Mouse (Mus musculus) embryonic facial prominence, embryonic 11.5 days (tissue): ENCODE measurements around the gene Gm12216. TPM values are rescaled to one million over a fixed set of nuclear protein-coding genes. Genes with fewer than 3 reads are reported as not detected.

ENCODE experiments used
- ATAC-seq: fragments of 200-750 bp; cut with Nextera tagmentation; replicated peaks from 2 replicates; pipeline ENCODE4 v1.8.0; 2017; ENCODE audit warnings: low read depth; ENCODE audit not compliant: insufficient number of reproducible peaks, low FRiP score, low TSS enrichment
- DNase-seq: peaks from one replicate; pipeline ENCODE4 v3.0.0-alpha.2; 2015; ENCODE audit warnings: low spot score
- H3K27ac ChIP-seq: fragments of 300-500 bp; sonication (generic); replicated peaks from 2 replicates; pipeline ENCODE4 v1.5.1; 2014; ENCODE audit warnings: mild to moderate bottlenecking, low read depth, low read length, control low read depth
- H3K27me3 ChIP-seq: fragments of 300-500 bp; sonication (generic); 2 replicates; pipeline ENCODE4 v1.6.1; 2014; ENCODE audit warnings: mild to moderate bottlenecking, low read length, moderate library complexity, mixed read lengths; ENCODE audit not compliant: control insufficient read depth, insufficient read depth
- H3K36me3 ChIP-seq: fragments of 300-500 bp; sonication (generic); replicated peaks from 2 replicates; pipeline ENCODE4 v1.6.1; 2014; ENCODE audit warnings: low read depth, mild to moderate bottlenecking, low read length, moderate library complexity, mixed read lengths; ENCODE audit not compliant: control insufficient read depth, insufficient read depth
- H3K4me1 ChIP-seq: fragments of 300-500 bp; sonication (generic); 2 replicates; pipeline ENCODE4 v1.6.1; 2014; ENCODE audit warnings: low read length, mixed read lengths; ENCODE audit not compliant: control insufficient read depth, insufficient read depth
- H3K4me2 ChIP-seq: fragments of 300-500 bp; sonication (generic); 2 replicates; pipeline ENCODE4 v1.6.1; 2014; ENCODE audit warnings: low read depth, mild to moderate bottlenecking, control low read depth, low read length, moderate library complexity
- H3K4me3 ChIP-seq: fragments of 300-500 bp; sonication (generic); 2 replicates; pipeline ENCODE4 v1.5.1; 2014; ENCODE audit warnings: low read depth, low read length, control low read depth
- H3K9ac ChIP-seq: fragments of 300-500 bp; sonication (generic); replicated peaks from 2 replicates; pipeline ENCODE4 v1.6.1; 2014; ENCODE audit warnings: mild to moderate bottlenecking, control low read depth, low read length
- H3K9me3 ChIP-seq: fragments of 300-500 bp; sonication (generic); replicated peaks from 2 replicates; pipeline ENCODE4 v1.6.1; 2016; ENCODE audit warnings: mild to moderate bottlenecking, low read length, inconsistent platforms, mixed read lengths; ENCODE audit not compliant: control insufficient read depth
- WGBS: fragments of 180-500 bp; shearing (Covaris S2); extraction: QIAGEN DNeasy Blood & Tissue Kit; methylation state at CpG from one replicate; pipeline ENCODE4 v1.1.7; 2014; 5-methylcytosine and 5-hydroxymethylcytosine counted together
- microRNA-seq: library from miRNA; unstranded; fragments of <30 nt; microRNA quantifications from one replicate; pipeline ENCODE4, GENCODE M21; 2016; ENCODE audit warnings: borderline number of aligned reads
- polyA plus RNA-seq: library from polyadenylated mRNA; unstranded; fragments of >200 nt; fragmentation: Nextera tagmentation; extraction: Ambion mirVana; gene quantifications from 2 replicates; pipeline ENCODE4 v1.2.1, GENCODE M21; 2014

Gm12216 gene
- polyA plus RNA-seq, 1 experiment from 2014 or later: not detected

- Histone ChIP-seq H3K36me3 (no peaks in the 10 kb centered on the region), H3K4me2 (no peak overlapping the region), H3K27me3 (no peaks in the 10 kb centered on the region), H3K9me3 (no peaks in the 10 kb centered on the region), H3K4me3 (no peak overlapping the region), H3K9ac (no peak overlapping the region), H3K27ac (no peak overlapping the region), H3K4me1 (no peaks in the 10 kb centered on the region)
- DNase-seq (no peak), ATAC-seq (no peak)
- 75% methylated on average over 2 of the region's 2 CpGs for WGBS
Observed at GRCm38 (mm10) chr11:53734431-53734830, 124.6 kb downstream of the Gm12216 start.

- no peak for ATAC-seq
- WGBS: 89% methylated on average over 7 of the region's 7 CpGs
- H3K4me3 ChIP-seq: no peak overlapping the region
- H3K9me3 ChIP-seq: no peaks in the 10 kb centered on the region
- no peak overlapping the region for H3K9ac ChIP-seq
- H3K27me3 ChIP-seq: no peaks in the 10 kb centered on the region
- H3K36me3 ChIP-seq: no peaks in the 10 kb centered on the region
- H3K27ac ChIP-seq: no peak overlapping the region
- H3K4me1 ChIP-seq: no peaks in the 10 kb centered on the region
- H3K4me2 ChIP-seq: no peak overlapping the region
- no peak for DNase-seq
Observed at GRCm38 (mm10) chr11:53733824-53734223, 125.2 kb downstream of the Gm12216 start.

Small RNAs within 50 kb of the gene (microRNA-seq; reads per million reads assigned to microRNA genes)
- not detected for gene Mir7671

Other genes starting within 250 kb of the Gm12216 start
- gene Il4, start 240.6 kb downstream of the Gm12216 start, polyA plus RNA-seq: 2.2 and 2.8 TPM in 2 replicates
- gene Il13, start 224.6 kb downstream of the Gm12216 start, polyA plus RNA-seq: not detected in 2 replicates
- gene Rad50, start 151.9 kb downstream of the Gm12216 start, polyA plus RNA-seq: 26.5 and 26.8 TPM in 2 replicates
- not detected in 2 replicates for gene Il5, start 138.5 kb downstream of the Gm12216 start, polyA plus RNA-seq
- gene Irf1, start 89.2 kb downstream of the Gm12216 start, polyA plus RNA-seq: 7.0 and 7.7 TPM in 2 replicates
- gene Gm17334, start 86.1 kb downstream of the Gm12216 start, polyA plus RNA-seq: not detected in 2 replicates
- 7.4 and 8.4 TPM in 2 replicates for gene Slc22a5, start 32.4 kb upstream of the Gm12216 start, polyA plus RNA-seq
- gene Slc22a21, start 121.1 kb upstream of the Gm12216 start, polyA plus RNA-seq: 2.0 and 2.2 TPM in 2 replicates
- 1.4 and 1.8 TPM in 2 replicates for gene Slc22a4, start 168.8 kb upstream of the Gm12216 start, polyA plus RNA-seq
- 120 and 127 TPM in 2 replicates for gene Pdlim4, start 209.8 kb upstream of the Gm12216 start, polyA plus RNA-seq
- gene P4ha2, start 240.8 kb upstream of the Gm12216 start, polyA plus RNA-seq: 41.5 and 42.8 TPM in 2 replicates